Mouse (Mus musculus): ENCODE data around the gene Lrrc75a.

DNA sequence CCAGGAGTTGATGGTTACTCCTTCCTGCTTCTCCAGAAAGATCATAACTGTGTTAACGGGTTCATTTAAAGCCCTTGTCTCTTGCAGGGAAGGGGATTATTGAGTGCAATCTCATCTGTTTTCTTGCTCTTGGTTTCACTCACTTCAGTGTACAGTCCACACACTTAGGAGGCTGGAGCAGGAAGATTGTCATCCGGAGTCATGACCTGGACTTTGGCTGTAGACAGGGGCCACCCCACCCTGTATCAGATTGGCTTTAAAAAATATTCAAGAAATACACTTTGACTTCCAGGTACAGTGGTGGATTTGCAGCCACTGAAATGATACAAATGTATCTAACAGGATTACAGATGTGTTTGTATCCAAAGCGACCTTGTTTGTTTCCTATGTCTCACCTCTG lies 43.3 kb upstream of the Lrrc75a start:
- TF ChIP-seq CTCF (IDR thresholded peaks at IDR 0.05; ENCODE audit: control insufficient read depth, insufficient read depth, low read length), result no peak
- TF ChIP-seq POLR2A (IDR thresholded peaks at IDR 0.05; ENCODE audit: borderline replicate concordance, control insufficient read depth, low read depth, low read length), result no peak

Measured in bone marrow, adult 2 months (tissue).